Mouse (Mus musculus): Measurements from ENCODE around the gene Midn. TPM values are rescaled to one million over a fixed set of nuclear protein-coding genes. Genes with fewer than 3 reads are reported as not detected.
A peak's percentile ranks its signal among the peaks of the same experiment; 100 is the strongest.

Midn gene
- total and polyA plus RNA-seq, 3 experiments, result 74.5 to 102 (median 96.2) TPM

GRCm38 (mm10) chr10:80176270-80176834 lies 28.3 kb downstream of the Midn start:
- DNase-seq, result no peak
- Histone ChIP-seq H3K27ac (no peak overlapping the region), H3K4me1 (ENCODE audit: control insufficient read depth, insufficient read depth, low read length) (peaks cover 3% of the 10 kb centered on the region; the same call in 1 of the 2 replicates), H3K36me3 (ENCODE audit: control insufficient read depth, insufficient read depth, low read length) (no peaks in the 10 kb centered on the region; the same call in 1 of the 2 replicates), H3K4me3 (no peak overlapping the region), H3K9ac (ENCODE audit: low read depth, low read length) (no peak overlapping the region), H3K79me2 (replicated peaks; ENCODE audit: control insufficient read depth, insufficient read depth, low read length) (peaks cover 1% of the 10 kb centered on the region; the same call in 1 of the 2 replicates), H3K27me3 (ENCODE audit: control insufficient read depth, insufficient read depth, low read length) (no peaks in the 10 kb centered on the region)
- 84% methylated on average over 5 of the region's 5 CpGs for WGBS
- TF ChIP-seq EP300 (IDR thresholded peaks at IDR 0.05; ENCODE audit: insufficient read depth, low read depth, low read length) (no peak), CTCF (IDR thresholded peaks at IDR 0.05) (no peak), POLR2A (IDR thresholded peaks at IDR 0.05; ENCODE audit: insufficient read depth, low read depth, low read length) (no peak)
- intact Hi-C loops (cut with DNase I), result loop anchor here (1.0 to 10.0 kb wide), 4 partner anchors 51 to 196 kb away; partner anchors contain the start of genes 2310011J03Rik, Adamtsl5, Mum1 and Pcsk4

- no peak overlapping the region for H3K27ac ChIP-seq
These were observed 29.6 kb downstream of the Midn start for GRCm38 (mm10) chr10:80177441-80178279.

DNA sequence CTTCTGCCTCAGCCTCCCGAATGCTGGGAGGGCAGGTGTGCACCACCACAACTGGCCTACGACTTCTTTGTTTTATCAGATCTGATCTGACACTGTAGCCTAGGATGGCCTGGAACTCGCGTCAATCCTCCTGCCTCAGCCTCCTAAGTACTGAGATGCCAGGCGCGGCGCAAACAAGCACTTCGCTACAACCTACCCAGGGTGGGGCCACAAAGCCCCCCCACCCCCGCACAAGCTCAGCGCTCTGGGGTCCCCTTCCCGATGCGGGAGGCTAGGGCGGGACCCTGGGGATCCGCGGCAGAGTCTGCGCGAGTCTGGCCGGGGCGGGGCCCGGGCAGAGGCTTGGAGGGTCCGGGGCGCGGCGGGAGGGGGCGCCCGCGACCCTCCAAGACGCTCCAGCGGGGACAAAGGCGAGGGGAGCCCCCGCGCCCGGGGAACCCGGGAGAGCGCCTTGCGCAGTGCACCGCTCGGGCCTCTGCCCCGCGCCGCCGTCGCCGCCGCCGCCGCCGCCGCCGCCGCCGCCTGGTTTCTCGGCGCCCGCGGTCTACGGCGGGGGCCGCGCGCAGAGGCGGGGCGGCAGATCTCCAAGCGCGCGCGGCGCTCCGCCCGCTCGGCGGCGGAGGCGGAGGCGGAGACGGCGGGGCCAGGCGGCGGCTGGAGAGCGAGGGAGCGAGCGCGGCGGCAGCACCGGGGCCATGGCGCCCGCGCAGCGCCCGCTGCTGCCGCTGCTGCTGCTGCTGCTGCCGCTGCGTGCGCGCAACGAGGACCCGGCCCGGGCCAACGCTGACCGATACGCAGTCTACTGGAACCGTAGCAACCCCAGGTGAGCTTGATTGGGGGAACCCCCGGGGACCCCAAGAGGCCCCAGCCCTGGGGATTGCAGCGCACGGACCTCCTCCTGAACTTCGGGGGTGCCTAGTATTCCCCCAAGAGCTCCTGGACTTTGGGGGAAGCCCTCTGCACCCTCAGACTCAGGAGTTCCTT lies 31.3 kb downstream of the Midn start, which contains the start of gene Efna2:
Gene Efna2, plus strand, starts transcription at position 415 of the 984 bp plus-strand sequence.
- WGBS, result 10% methylated on average over 94 of the region's 106 CpGs
- H3K9ac ChIP-seq (ENCODE audit: low read depth, low read length), result peak within 1 kb of the TSS; percentile 70
- peak within 1 kb of the TSS; percentile 40; the same call in 1 of the 2 replicates for H3K27ac ChIP-seq
- DNase-seq, result peak; percentile 68 to 73
- H3K4me3 ChIP-seq, result peak within 1 kb of the TSS; percentile 58
- no peaks in the 10 kb centered on the region for H3K79me2 ChIP-seq (replicated peaks; ENCODE audit: control insufficient read depth, insufficient read depth, low read length)
- no peaks in the 10 kb centered on the region for H3K27me3 ChIP-seq (ENCODE audit: control insufficient read depth, insufficient read depth, low read length)
- H3K4me1 ChIP-seq (ENCODE audit: control insufficient read depth, insufficient read depth, low read length), result no peaks in the 10 kb centered on the region
- no peaks in the 10 kb centered on the region for H3K36me3 ChIP-seq (ENCODE audit: control insufficient read depth, insufficient read depth, low read length)
- no peak for TF ChIP-seq POLR2A (IDR thresholded peaks at IDR 0.05; ENCODE audit: insufficient read depth, low read depth, low read length)
- no peak for TF ChIP-seq EP300 (IDR thresholded peaks at IDR 0.05; ENCODE audit: insufficient read depth, low read depth, low read length)
- no peak for TF ChIP-seq CTCF (IDR thresholded peaks at IDR 0.05)
- intact Hi-C loops (cut with DNase I), result loop anchor here (5.0 to 10.0 kb wide), 3 partner anchors 48 to 193 kb away; partner anchors contain the start of genes 2310011J03Rik, Mum1, Pcsk4 and Reep6

More at GRCm38 (mm10) chr10:80177441-80178279, 29.6 kb downstream of the Midn start:
- Histone ChIP-seq H3K79me2 (replicated peaks; ENCODE audit: control insufficient read depth, insufficient read depth, low read length) (no peaks in the 10 kb centered on the region), H3K9ac (ENCODE audit: low read depth, low read length) (no peak overlapping the region), H3K4me1 (ENCODE audit: control insufficient read depth, insufficient read depth, low read length) (peaks cover 1% of the 10 kb centered on the region; the same call in 1 of the 2 replicates), H3K27me3 (ENCODE audit: control insufficient read depth, insufficient read depth, low read length) (no peaks in the 10 kb centered on the region), H3K4me3 (no peak overlapping the region), H3K36me3 (ENCODE audit: control insufficient read depth, insufficient read depth, low read length) (no peaks in the 10 kb centered on the region)
- 82% methylated on average over 7 of the region's 7 CpGs for WGBS
- intact Hi-C loops (cut with DNase I), result loop anchor here (5.0 to 10.0 kb wide), 3 partner anchors 50 to 195 kb away; partner anchors contain the start of genes 2310011J03Rik, Mum1, Pcsk4 and Reep6
- no peak for TF ChIP-seq EP300 (IDR thresholded peaks at IDR 0.05; ENCODE audit: insufficient read depth, low read depth, low read length)
- TF ChIP-seq CTCF (IDR thresholded peaks at IDR 0.05), result no peak
- TF ChIP-seq POLR2A (IDR thresholded peaks at IDR 0.05; ENCODE audit: insufficient read depth, low read depth, low read length), result no peak
- no peak for DNase-seq

- Histone ChIP-seq H3K4me3 (no peak overlapping the region), H3K9ac (ENCODE audit: low read depth, low read length) (no peak overlapping the region)
- intact Hi-C loops (cut with DNase I), result no loop called here
These were observed 32.2 kb downstream of the Midn start for GRCm38 (mm10) chr10:80180288-80180687.

DNA sequence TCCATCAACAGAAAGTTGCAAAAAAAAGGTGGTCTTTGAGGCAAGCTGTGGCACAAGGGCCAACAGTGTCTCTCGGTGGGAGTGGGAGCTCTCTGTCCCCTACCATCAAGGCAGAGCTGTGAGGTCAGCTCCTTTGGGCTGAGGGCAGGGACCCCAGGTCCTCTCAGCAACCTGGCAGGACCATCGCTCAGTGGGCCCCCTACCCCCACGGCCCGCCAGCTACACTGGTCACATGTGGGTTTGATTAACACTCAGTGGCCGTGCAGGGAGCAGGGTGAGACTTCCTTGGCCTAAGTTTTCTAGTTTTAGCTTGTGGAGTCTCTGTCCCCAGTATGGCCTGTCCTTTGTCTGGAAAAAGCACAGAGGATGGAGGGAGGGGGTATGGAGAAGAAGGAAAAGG lies 32.8 kb downstream of the Midn start:
- intact Hi-C loops (cut with DNase I), result no loop called here
- H3K4me1 ChIP-seq (ENCODE audit: control insufficient read depth, insufficient read depth, low read length), result no peaks in the 10 kb centered on the region
- H3K27ac ChIP-seq, result no peak overlapping the region
- no peaks in the 10 kb centered on the region for H3K27me3 ChIP-seq (ENCODE audit: control insufficient read depth, insufficient read depth, low read length)
- H3K4me3 ChIP-seq, result no peak overlapping the region
- no peak for DNase-seq
- no peaks in the 10 kb centered on the region for H3K36me3 ChIP-seq (ENCODE audit: control insufficient read depth, insufficient read depth, low read length)
- no peak overlapping the region for H3K9ac ChIP-seq (ENCODE audit: low read depth, low read length)
- TF ChIP-seq EP300 (IDR thresholded peaks at IDR 0.05; ENCODE audit: insufficient read depth, low read depth, low read length) (no peak), POLR2A (IDR thresholded peaks at IDR 0.05; ENCODE audit: insufficient read depth, low read depth, low read length) (no peak), CTCF (IDR thresholded peaks at IDR 0.05) (no peak)
- no peaks in the 10 kb centered on the region for H3K79me2 ChIP-seq (replicated peaks; ENCODE audit: control insufficient read depth, insufficient read depth, low read length)
- WGBS, result 76% methylated on average over 5 of the region's 5 CpGs

More at GRCm38 (mm10) chr10:80180288-80180687, 32.2 kb downstream of the Midn start:
- H3K27me3 ChIP-seq (ENCODE audit: control insufficient read depth, insufficient read depth, low read length), result no peaks in the 10 kb centered on the region
- no peak for DNase-seq
- no peak overlapping the region for H3K27ac ChIP-seq
- TF ChIP-seq EP300 (IDR thresholded peaks at IDR 0.05; ENCODE audit: insufficient read depth, low read depth, low read length), result no peak
- WGBS, result 64% methylated on average over 6 of the region's 6 CpGs
- no peaks in the 10 kb centered on the region for H3K4me1 ChIP-seq (ENCODE audit: control insufficient read depth, insufficient read depth, low read length)
- no peaks in the 10 kb centered on the region for H3K79me2 ChIP-seq (replicated peaks; ENCODE audit: control insufficient read depth, insufficient read depth, low read length)
- H3K36me3 ChIP-seq (ENCODE audit: control insufficient read depth, insufficient read depth, low read length), result no peaks in the 10 kb centered on the region

All from heart, adult 2 months (tissue).